Mouse (Mus musculus) erythroid progenitor cell, adult 5-6 weeks (primary cell): ENCODE measurements around the gene Zfp78. TPM values are rescaled to one million over a fixed set of nuclear protein-coding genes. Genes with fewer than 3 reads are reported as not detected.

Experiments
- ATAC-seq: replicated peaks from 2 replicates; pipeline ENCODE4 v1.8.0; 2016; ENCODE audit warnings: moderate number of reproducible peaks, mild to moderate bottlenecking, moderate TSS enrichment, inconsistent platforms; ENCODE audit not compliant: poor library complexity, low FRiP score, severe bottlenecking
- total RNA-seq, 2 experiments: library from RNA; stranded (forward) in 1 of 2; stranded (reverse) in 1 of 2; fragments of 150-400 nt in 1 of 2; fragments of 186-747, 209-891 nt in 1 of 2; gene quantifications; 2 replicates each; pipeline versions ENCODE4 v1.2.3 to v1.2.4; 2015 to 2017; ENCODE audit warnings: low replicate concordance in 2 of 2

Zfp78 gene
- total RNA-seq, 2 experiments from 2014 or later, result 1.7 TPM; not detected in 1

DNA sequence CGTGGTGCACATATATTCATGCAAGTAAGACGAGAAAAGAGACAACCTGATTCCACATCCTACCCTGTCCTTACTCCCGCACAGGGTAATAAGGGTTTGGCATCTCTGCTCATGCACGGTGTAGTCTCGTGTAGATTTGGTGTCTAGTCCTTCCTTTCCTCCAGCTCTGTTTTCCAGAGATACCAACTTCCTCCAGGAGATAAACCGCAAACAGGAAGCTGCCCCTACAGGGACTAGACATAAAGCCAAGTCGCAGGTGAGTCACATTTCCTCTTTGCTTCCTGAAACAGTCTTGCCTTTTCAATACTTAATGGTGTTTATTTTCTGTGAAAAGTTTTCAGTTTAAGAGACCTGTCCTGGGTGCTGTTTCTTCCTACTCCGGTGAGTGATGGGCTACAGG is 20.9 kb downstream of the Zfp78 start:
- no peak for ATAC-seq

DNA sequence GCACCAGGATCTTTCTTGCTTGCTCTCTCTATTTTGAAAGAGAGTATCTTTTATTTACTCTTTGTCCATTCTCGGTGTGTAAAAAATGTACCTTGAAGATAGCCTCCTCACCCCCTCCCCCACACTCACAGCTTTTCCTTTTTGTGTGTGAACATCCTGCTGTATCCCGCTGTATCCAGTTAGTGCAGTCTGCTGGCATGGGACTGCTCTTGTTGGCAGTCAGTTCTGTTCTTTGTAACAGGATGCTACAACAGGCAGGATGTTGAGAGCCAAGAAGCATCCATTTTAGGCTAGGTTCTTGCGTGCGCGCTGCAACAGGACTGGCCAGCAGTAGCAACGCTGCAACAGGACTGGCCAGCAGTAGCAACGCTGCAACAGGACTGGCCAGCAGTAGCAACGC is 23.9 kb downstream of the Zfp78 start:
- ATAC-seq, result no peak

DNA sequence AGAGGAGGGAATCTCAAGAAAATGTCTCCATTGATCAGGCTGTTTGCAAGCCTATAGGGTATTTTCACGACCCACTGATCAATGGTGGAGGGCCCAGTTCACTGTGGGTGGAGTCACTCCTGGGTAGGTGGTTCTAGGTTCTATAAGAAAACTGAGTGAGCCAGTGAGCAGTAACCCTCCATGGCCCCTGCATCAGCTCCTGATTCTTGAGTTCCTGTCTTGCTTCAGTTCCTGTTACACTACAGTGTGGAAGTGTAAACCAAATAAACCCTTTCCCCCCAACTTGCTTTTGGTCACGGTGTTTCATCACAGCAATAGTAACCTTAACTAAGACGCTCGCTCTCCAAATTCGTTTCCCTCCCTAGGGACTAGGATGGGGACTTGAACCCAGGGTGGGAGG is 25.9 kb downstream of the Zfp78 start:
- no peak for ATAC-seq

DNA sequence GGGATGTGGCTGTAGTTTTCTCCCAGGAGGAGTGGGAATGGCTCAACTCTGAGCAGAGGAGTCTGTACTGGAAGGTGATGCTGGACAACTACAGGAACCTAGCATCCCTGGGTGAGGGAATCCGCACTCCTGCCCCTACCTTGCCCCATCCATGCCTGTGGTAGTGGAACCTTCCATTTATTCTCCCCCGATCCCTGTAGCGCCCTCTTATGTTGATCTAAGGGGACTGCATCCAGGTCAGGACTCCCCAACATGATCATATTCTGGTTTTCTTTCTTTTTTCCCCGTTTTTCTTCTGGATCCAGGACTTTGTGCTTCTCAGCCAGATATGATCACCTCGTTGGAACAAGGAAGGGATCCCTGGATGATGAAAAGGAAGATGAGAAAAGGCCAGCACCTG is 26.4 kb downstream of the Zfp78 start:
- no peak for ATAC-seq

DNA sequence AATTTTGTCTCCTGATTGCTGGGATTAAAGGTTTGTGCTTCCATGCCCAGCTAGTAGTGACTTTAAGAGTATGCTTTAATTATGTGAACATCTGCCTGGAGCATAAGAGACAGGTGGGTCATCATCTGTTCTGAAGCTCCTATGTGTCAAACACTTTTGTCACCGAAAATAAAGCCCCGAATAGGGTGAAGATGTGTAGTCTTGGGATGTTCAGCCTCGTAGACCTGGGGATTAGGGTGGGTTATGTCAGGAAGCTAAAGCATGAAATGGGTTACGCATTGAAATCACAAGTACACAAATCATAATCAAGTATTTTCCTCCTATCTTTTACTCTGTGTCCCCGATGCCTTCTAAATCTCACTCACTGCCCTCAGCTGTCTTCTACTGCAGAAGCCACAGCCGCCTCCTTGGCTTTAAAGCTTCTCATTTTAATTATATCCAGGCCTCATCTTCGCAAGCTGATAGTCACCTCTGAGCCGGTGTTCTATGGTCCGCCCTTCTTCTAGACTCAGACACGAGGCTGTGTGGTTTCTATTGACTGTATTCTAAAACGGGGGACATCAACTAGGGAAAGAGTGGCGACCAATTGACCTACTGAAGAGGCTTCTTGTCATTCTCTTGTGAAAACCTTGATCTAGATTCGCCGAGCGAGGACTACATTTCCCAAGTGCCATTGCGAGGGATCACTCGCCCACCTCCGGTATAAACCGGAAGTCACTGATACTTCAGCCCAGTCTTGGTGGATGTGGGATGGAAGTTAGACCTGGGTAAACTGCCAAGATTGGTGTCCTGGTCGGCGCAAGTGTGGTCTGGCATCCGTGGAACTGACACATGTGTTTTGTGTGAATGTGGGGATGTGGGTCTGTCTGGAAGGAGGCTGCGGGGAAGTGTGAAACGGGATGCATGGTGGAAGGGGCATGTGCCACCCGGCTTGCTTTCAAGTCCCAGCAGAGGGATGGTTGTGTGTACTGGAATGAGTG is 35.2 kb downstream of the Zfp78 start, which contains the start of gene Smim17:
TSS of gene Smim17 (plus strand) at position 720 of the 980 bp plus-strand sequence.
- ATAC-seq, result no peak

DNA sequence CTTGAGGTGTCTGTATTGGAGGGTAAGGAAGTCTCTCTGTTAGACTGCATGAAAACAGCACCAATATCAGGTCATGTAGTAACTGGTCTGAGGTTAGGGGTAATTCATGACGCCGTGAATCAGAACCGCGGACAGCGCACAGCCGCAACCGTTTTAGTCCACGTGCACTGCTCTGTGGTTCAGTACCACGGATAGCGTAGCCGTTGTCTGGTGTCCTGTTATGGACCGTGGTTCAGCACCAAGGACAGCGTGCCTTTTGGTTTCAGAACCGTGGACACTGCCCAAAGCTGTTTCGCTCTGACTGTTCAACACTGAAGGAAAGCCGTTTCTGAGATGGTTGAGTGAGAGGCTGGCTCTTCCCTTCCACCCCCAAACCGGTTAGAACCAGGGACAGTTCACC is 47.0 kb downstream of the Zfp78 start, which contains the start of gene Gm20715:
TSS of gene Gm20715 (plus strand) at position 235 of the 400 bp plus-strand sequence.
- ATAC-seq, result no peak

DNA sequence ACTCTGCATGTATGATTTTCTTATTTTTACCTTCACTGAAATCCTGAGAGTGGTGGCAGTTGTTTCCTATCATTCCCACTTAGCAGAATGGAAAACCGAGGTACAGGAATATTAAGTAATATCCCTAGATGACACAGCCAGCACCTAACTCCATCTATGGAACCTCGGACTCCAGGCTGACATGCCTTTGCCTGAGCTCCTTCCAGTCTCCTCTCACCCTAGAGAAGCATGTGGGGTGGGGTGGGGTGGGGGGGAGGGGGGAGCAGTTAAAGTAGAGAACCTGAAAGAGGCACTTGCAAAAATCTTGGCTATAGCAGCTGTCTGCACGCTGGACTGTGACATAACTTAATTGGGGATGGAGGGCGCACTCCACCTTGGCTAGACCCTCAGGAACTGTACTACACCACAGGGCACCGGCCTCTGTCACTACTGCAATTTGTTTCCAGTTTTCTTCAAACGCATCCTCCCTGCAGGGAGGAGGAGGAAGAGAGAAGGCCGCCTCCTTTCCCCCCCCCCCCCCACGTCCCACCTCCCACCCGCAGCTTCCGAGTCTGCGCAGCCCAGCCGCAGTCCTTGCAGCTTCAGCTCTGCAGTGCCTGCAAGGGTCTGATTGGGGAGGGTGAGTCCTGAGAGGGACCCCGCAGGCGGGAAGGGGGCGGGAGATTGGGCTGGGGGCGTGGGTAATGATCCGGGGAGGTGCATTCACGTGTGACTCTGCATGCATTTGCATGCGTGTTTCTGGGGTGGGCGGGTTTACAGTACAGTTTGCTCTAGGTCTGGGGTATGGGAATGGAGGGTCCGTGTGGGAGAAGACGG is 51.8 kb downstream of the Zfp78 start:
- no peak for ATAC-seq

DNA sequence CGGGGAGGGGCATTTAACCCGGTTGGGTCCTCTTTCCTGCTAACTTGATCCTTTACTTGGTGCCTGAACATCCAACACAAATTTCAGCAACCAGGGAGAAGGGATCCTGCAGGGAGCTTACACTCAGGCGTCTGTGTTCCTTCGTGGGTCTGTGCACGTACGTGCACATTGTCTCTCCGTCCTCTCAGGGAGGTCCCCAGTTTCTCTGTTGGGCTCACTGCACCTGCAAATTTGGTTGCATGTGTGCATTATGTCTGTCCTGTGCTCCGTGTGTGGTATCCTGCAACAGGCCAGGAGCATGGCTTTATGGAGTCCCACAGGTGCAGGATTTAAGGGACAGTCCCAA is 52.3 kb downstream of the Zfp78 start:
- ATAC-seq, result no peak

DNA sequence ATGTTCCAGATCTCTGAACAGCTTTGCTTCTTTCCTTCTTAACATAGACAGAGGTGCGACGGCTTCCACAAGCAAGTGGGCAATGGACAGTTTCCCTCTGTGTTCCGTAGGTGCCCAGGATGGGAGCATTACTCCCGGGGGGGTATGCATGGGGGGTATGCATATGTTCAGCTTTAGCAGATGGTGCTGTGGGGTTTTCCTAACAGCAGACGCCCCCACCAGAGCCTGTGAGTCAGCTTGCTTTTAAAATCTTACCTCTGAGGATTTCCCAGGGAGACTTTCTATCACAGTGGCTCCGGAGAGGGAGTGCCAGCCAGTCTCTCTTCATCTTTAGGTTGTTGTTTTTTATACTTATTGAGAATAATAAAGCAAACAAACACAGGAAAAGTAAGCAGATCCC is 56.8 kb downstream of the Zfp78 start:
- no peak for ATAC-seq

DNA sequence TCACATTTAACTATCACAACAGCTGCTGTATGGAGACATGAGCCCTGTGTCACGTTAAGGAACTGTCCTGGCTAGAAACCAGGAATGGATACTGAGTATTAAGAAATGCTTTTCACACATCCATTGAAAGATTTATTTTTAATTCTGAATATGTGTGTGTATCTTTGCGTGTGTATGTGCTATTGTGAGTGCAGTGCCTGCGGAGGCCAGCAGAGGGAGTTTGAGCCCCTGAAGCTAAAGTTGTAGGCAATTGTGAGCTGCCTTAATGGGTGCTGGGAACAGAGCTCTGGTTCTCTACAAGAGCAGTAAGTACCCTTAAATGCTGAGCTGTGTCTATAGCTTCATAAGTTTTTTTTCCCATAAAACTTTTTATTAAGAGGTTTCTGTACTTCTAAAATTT is 66.3 kb downstream of the Zfp78 start:
- ATAC-seq, result no peak

DNA sequence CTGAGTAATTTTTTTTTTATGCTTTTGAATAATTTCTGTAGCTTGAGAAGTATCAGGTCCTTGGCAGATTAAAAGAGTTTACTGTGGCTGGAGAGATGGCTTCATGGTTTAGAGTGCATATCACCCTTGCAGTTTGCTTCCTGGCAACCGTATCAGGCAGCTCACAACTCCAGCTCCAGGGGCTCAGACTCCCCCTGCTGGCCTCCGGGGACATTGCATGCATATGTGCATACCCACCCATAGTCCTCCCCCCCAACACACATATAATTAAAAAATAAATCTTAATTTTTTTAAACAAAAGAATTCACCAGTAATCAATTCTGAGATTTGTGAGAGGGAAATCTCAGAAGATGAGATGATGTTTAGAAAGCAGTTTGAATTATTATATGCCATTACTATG is 67.3 kb downstream of the Zfp78 start:
- no peak for ATAC-seq

Other genes with a start within 250 kb of the Zfp78 start
- 16.8 and 18.4 TPM in 2 replicates for gene Zfp787, start 207.3 kb upstream of the Zfp78 start, total RNA-seq (2015; ENCODE audit: low replicate concordance)
- gene Zfp787, start 207.3 kb upstream of the Zfp78 start, total RNA-seq (2017; ENCODE audit: low replicate concordance), result 4.1 and 7.6 TPM in 2 replicates
- gene Zfp444, start 191.1 kb upstream of the Zfp78 start, total RNA-seq (2015; ENCODE audit: low replicate concordance), result 0.42 TPM in 1 of 2 replicates, not detected in the other
- 4.2 and 11.6 TPM in 2 replicates for gene Zfp444, start 191.1 kb upstream of the Zfp78 start, total RNA-seq (2017; ENCODE audit: low replicate concordance)
- not detected in 2 replicates for gene Galp, start 166.2 kb upstream of the Zfp78 start, total RNA-seq (2015; ENCODE audit: low replicate concordance)
- not detected in 2 replicates for gene Galp, start 166.2 kb upstream of the Zfp78 start, total RNA-seq (2017; ENCODE audit: low replicate concordance)
- gene Zscan5b, start 141.0 kb upstream of the Zfp78 start, total RNA-seq (2015; ENCODE audit: low replicate concordance), result not detected in 2 replicates
- not detected in 2 replicates for gene Zscan5b, start 141.0 kb upstream of the Zfp78 start, total RNA-seq (2017; ENCODE audit: low replicate concordance)
- gene Epp13, start 110.6 kb upstream of the Zfp78 start, total RNA-seq (2015; ENCODE audit: low replicate concordance), result not detected in 2 replicates
- not detected in 2 replicates for gene Epp13, start 110.6 kb upstream of the Zfp78 start, total RNA-seq (2017; ENCODE audit: low replicate concordance)
- not detected in 2 replicates for gene Zfp667, start 76.7 kb upstream of the Zfp78 start, total RNA-seq (2015; ENCODE audit: low replicate concordance)
- gene Zfp667, start 76.7 kb upstream of the Zfp78 start, total RNA-seq (2017; ENCODE audit: low replicate concordance), result not detected in 2 replicates
- not detected in 2 replicates for gene Zfp583, start 32.0 kb upstream of the Zfp78 start, total RNA-seq (2015; ENCODE audit: low replicate concordance)
- 1.2 TPM in 1 of 2 replicates, not detected in the other for gene Zfp583, start 32.0 kb upstream of the Zfp78 start, total RNA-seq (2017; ENCODE audit: low replicate concordance)
- not detected in 2 replicates for gene Gm3854, start 19.5 kb upstream of the Zfp78 start, total RNA-seq (2015; ENCODE audit: low replicate concordance)
- gene Gm3854, start 19.5 kb upstream of the Zfp78 start, total RNA-seq (2017; ENCODE audit: low replicate concordance), result not detected in 2 replicates
- not detected in 2 replicates for gene Zfp28, start 20.0 kb downstream of the Zfp78 start, total RNA-seq (2015; ENCODE audit: low replicate concordance)
- gene Zfp28, start 20.0 kb downstream of the Zfp78 start, total RNA-seq (2017; ENCODE audit: low replicate concordance), result 0.51 TPM in 1 of 2 replicates, not detected in the other
- gene Smim17, start 35.4 kb downstream of the Zfp78 start, total RNA-seq (2015; ENCODE audit: low replicate concordance), result not detected in 2 replicates
- gene Smim17, start 35.4 kb downstream of the Zfp78 start, total RNA-seq (2017; ENCODE audit: low replicate concordance), result not detected in 2 replicates
- not detected in 2 replicates for gene Gm20715, start 47.0 kb downstream of the Zfp78 start, total RNA-seq (2015; ENCODE audit: low replicate concordance)
- not detected in 2 replicates for gene Gm20715, start 47.0 kb downstream of the Zfp78 start, total RNA-seq (2017; ENCODE audit: low replicate concordance)
- gene Olfr1344, start 75.4 kb downstream of the Zfp78 start, total RNA-seq (2015; ENCODE audit: low replicate concordance), result not detected in 2 replicates
- not detected in 2 replicates for gene Olfr1344, start 75.4 kb downstream of the Zfp78 start, total RNA-seq (2017; ENCODE audit: low replicate concordance)
- not detected in 2 replicates for gene Olfr1336, start 92.9 kb downstream of the Zfp78 start, total RNA-seq (2015; ENCODE audit: low replicate concordance)
- gene Olfr1336, start 92.9 kb downstream of the Zfp78 start, total RNA-seq (2017; ENCODE audit: low replicate concordance), result not detected in 2 replicates
- not detected in 2 replicates for gene Olfr1346, start 103.8 kb downstream of the Zfp78 start, total RNA-seq (2015; ENCODE audit: low replicate concordance)
- not detected in 2 replicates for gene Olfr1346, start 103.8 kb downstream of the Zfp78 start, total RNA-seq (2017; ENCODE audit: low replicate concordance)
- gene Olfr5, start 123.7 kb downstream of the Zfp78 start, total RNA-seq (2015; ENCODE audit: low replicate concordance), result not detected in 2 replicates
- gene Olfr5, start 123.7 kb downstream of the Zfp78 start, total RNA-seq (2017; ENCODE audit: low replicate concordance), result not detected in 2 replicates
- not detected in 2 replicates for gene Olfr1347, start 136.5 kb downstream of the Zfp78 start, total RNA-seq (2015; ENCODE audit: low replicate concordance)
- not detected in 2 replicates for gene Olfr1347, start 136.5 kb downstream of the Zfp78 start, total RNA-seq (2017; ENCODE audit: low replicate concordance)
- gene Olfr1348, start 145.5 kb downstream of the Zfp78 start, total RNA-seq (2015; ENCODE audit: low replicate concordance), result not detected in 2 replicates
- not detected in 2 replicates for gene Olfr1348, start 145.5 kb downstream of the Zfp78 start, total RNA-seq (2017; ENCODE audit: low replicate concordance)
- not detected in 2 replicates for gene Olfr1349, start 159.7 kb downstream of the Zfp78 start, total RNA-seq (2015; ENCODE audit: low replicate concordance)
- not detected in 2 replicates for gene Olfr1349, start 159.7 kb downstream of the Zfp78 start, total RNA-seq (2017; ENCODE audit: low replicate concordance)
- gene Olfr1350, start 201.6 kb downstream of the Zfp78 start, total RNA-seq (2015; ENCODE audit: low replicate concordance), result not detected in 2 replicates
- gene Olfr1350, start 201.6 kb downstream of the Zfp78 start, total RNA-seq (2017; ENCODE audit: low replicate concordance), result not detected in 2 replicates